Mouse (Mus musculus) lung, adult 2 months (tissue): ENCODE results near the gene Sergef.

ENCODE experiments used
- CTCF ChIP-seq: fragments of 200-500 bp; IDR thresholded peaks from 2 replicates; pipeline ENCODE4 v1.5.1; 2011; ENCODE audit warnings: mild to moderate bottlenecking, low read length, control low read depth; ENCODE audit not compliant: insufficient read depth
- POLR2A ChIP-seq: fragments of 200-500 bp; IDR thresholded peaks from 2 replicates; pipeline ENCODE4 v1.6.1; 2011; ENCODE audit warnings: low read depth, mild to moderate bottlenecking, control low read depth, low read length, borderline replicate concordance; ENCODE audit errors: extremely low read depth

- TF ChIP-seq POLR2A (no peak), CTCF (no peak)
Observed at GRCm38 (mm10) chr7:46559006-46559405, 80.6 kb downstream of the Sergef start.
